Mouse (Mus musculus) R1 (cell line): Measurements from ENCODE around the gene Kcnh2.
"Not testable (repeated sequence)": the region's sequence is repeated elsewhere in the genome, so short reads cannot be mapped to it uniquely, and the experiment has no call there.

ENCODE experiments used
- DNase-seq: peaks from one replicate; pipeline ENCODE4 v3.0.0-alpha.2; 2018; ENCODE audit warnings: low read depth, low spot score

The Kcnh2 gene

DNA sequence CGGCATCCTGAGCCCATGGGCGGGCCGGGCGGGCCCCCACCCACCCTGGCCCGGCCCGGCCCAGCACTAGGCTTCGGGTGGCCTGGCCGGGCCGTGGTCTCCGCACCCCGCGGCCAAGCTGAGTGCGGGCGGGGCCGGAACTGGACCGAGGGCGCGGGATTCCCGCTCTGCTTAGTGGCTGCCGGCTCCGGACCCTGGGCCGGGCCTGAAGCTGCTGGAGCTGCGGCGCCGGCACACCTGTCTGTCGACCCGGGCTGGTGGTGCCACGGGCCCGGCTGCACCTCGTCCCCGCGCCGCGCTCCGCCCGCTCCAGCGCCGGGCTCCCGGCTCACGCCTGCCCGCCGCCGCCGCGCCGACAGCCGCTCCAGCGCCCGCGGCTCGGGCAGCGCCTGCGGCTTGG is at the start of gene Kcnh2:
Gene Kcnh2, minus strand, starts transcription at position 327 of the 400 bp plus-strand sequence.
- peak; percentile 45 for DNase-seq

DNA sequence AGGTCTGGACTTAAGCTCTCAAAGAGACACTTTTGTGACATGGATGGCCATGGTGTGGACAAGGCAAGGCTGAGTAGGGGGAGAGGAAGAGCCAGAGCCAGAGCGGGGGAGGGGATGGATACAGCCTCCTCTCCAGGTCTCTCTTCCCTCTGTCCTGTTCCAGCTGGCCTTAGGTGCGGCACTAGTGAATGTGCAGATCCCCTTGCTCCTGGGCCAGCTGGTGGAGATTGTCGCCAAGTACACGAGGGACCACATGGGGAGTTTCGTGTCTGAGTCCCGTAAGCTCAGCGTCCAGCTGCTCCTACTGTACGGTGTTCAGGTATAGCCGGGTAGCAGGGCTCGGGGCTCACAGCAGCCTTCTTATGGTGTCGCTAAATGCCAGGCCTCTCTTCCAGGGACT is 49.0 kb upstream of the Kcnh2 start:
- no peak for DNase-seq

DNA sequence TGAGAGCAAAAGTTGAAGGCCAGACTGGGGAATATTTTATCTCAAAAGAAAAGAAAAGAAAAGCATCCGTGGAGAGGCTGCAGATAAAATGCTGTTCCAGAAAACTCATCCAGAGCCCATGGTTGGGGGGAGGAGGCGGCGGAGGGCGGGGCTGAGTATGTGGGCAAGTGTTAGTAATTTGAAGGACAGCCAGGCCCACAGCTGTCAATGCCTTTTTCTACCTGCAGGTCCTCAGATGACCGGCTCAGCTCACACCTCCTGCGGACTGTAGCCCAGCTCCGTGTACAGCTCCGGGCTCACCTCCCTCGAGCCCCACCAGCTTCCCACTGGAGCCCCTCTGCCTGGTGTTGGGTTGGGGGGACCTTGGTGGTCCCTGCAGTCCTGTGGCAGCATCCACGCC is 48.3 kb upstream of the Kcnh2 start:
- DNase-seq, result no peak

DNA sequence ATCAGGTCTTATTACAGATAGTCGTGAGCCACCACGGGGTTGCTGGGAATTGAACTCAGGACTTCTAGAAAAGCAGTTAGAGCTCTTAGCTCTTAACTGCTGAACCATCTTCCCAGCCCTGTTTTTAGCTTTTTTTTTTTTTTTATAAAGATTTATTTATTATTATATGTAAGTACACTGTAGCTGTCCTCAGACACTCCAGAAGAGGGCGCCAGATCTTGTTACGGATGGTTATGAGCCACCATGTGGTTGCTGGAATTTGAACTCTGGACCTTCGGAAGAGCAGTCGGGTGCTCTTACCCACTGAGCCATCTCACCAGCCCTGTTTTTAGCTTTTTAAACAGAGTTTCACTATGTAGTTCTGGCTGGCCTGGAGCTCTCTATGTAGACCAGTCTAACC is 44.9 kb upstream of the Kcnh2 start:
- DNase-seq, result not testable (repeated sequence)

DNA sequence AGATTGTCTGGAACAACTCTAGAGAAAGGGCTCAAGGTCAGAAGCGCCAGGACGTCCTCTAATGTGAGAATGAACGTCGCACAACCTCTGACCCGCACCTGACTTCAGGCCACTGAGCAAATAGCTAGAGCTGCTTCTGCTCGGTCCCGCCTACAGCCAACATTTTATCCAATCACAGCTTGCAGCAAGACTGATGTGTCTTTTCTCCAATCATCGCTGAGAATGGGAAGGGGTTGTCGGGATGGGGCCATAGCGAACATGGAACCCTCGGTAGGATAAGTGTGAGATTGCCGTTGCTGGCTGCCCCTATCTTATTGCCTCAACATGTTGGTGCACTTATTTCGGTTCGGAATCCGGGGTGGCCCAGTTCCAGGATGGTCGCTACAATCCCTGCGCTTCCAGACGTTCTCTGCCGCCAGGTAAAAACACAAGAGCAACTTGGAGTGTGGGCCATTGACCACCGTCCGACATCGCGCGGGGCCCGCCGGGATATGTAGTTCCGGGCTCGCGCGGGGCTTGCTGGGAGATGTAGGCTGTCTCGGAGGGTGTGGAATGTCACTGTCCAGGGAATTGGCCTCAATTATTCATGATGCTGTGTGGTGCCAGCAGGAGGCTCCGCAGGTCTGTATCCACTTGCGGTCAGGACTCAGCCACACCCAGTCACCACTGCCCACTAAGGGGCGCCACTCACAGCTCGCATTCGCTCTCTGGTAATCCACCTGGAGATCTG is 42.9 kb upstream of the Kcnh2 start:
- peak; percentile 100 for DNase-seq

DNA sequence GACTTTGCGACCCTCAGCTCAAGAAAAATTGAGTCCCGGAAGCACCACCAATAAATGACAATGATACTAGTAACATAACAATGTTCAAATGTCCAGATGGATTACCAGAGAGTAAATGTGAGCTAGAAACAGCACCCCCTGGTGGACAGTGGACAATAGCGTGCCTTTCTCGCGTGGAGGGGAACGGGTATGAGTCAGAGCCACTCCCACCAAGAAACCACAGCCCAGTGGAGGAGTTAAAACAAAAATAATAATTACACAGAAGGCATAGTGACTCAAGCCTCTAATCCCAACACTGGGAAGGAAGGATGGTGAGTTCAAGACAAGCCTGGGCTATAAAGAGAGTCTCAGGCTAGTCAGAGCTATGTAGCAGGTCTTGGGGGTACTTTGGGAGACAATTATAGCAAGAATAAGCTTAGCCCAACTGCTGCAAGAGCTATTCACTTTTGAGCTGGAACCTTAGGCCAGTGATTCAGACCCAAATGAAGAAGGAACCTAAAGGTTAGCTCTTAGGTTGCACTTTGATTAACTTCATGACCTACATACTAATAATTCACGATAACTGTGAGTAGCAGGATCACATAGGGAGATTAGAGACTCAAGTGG is 42.1 kb upstream of the Kcnh2 start, which contains the start of gene Abcb8:
Gene Abcb8, plus strand, starts transcription at position 272 of the 606 bp plus-strand sequence.
- peak; percentile 89 for DNase-seq

DNA sequence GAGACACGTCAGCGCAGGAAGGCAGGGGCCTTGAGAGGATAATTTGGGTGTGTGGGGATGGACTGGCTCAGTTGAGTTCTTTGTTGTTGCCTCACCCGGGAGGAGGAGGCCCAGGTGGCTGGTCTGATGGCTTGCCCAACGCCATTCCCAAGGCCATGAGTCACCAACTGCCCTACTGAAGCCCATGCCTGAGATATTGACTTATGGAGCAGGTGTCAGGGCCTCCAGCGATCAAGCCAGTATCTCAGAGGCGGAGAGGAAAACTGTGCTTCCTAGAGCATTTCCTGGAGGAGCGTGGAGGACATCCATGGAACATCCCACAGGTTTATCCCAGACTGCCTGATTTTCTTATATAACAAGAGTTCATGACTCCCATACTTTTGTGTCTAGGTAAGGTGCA is 41.3 kb upstream of the Kcnh2 start:
- DNase-seq, result no peak

DNA sequence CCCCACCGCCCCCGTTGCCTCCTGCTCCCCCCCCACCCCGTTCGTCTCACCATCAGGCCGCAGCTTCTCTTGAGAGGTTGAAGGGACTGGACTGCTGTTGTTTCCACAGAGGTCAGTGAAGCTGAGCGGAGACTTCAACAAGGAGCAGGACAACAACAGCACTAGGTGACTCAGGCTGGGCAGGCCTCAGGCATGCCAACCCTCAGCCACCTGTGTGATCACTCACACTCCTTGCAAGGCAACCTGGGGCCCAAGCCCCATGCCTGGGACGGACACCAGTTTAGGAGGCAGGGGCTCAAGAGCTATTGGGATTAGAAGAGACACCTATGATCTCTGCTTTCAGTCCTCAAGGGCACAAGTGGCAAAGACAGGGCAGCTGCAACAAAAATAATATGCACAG is 40.5 kb upstream of the Kcnh2 start, which contains the start of gene Atg9b:
Gene Atg9b, minus strand, starts transcription at position 280 of the 400 bp plus-strand sequence.
- no peak for DNase-seq

DNA sequence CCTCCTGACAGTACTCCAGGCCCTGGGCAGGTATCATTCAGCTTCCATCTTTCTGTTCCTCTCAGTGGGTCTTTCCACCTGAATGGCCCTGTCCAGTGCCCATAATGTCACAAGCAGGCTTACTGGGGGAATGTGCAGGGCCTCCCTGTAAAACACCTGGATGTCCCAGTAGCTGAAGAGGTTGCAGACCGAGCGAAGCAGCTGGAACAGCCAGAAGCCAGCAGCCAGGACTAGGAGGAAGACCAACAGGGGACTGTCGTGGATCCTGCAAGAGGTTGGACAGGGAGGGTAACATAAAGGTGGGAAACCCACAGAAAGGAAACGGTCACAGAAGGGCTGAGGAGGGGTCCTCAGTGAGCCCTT is 38.2 kb upstream of the Kcnh2 start:
- no peak for DNase-seq

DNA sequence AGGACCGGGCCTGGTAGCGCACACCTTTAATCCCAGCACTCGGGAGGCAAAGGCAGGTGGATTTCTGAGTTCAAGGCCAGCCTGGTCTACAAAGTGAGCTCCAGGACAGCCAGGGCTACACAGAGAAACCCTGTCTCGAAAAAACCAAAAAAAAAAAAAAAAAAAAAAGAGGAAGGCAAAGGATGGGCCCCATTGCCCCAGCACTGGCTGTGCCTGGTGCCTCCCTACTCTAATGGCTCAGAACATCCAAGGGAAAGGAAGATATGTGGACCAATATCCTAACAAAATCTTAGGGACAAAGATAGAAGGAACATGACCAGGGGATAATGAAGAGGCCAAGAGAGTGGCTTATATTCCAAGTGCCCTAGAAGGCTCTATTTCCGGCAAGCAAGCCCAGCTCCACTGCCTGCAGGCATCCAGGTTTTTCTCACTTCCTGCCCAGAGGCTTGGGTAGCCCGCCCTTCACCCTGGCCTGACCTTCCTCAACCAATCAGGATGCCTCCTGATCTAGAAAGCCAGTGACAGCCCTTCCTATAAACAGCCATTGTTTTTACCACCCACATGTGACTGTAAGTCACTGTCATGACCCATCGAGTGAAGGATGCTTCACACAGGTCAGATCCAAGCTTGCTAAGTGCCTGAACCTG is 37.7 kb upstream of the Kcnh2 start:
- peak; percentile 76 for DNase-seq

DNA sequence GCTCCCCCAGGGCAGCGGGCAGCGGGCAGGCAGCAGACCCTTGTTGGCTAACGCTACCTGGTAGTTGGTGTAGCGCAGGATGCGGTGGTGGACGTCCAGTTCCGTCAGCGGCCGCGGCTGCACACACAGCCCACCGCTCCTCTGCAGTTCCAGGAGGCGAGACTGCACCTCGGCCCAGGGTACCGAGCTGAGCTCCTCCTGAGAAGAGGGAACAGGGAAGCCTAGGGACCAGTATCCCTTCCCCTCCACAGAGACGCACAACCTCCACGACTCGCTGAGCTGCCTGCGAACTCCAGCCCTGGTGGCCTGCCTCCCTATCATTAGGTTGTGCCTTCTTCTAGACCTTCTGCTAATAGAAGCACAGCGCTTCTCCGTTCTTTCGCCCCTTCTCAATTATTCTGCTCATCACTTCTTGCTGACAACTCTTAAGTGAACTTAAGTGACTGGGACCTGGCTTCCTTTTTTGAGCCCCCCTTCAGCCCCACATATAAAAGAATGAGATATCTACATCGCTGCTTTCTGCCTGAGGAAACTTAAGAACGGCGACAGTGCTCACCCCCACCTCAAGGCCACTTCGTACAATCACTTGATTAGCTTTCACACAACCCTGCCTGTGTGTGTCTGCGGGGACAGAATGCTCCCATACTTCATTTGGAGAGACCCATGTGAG is 37.0 kb upstream of the Kcnh2 start:
- peak; percentile 41 for DNase-seq

DNA sequence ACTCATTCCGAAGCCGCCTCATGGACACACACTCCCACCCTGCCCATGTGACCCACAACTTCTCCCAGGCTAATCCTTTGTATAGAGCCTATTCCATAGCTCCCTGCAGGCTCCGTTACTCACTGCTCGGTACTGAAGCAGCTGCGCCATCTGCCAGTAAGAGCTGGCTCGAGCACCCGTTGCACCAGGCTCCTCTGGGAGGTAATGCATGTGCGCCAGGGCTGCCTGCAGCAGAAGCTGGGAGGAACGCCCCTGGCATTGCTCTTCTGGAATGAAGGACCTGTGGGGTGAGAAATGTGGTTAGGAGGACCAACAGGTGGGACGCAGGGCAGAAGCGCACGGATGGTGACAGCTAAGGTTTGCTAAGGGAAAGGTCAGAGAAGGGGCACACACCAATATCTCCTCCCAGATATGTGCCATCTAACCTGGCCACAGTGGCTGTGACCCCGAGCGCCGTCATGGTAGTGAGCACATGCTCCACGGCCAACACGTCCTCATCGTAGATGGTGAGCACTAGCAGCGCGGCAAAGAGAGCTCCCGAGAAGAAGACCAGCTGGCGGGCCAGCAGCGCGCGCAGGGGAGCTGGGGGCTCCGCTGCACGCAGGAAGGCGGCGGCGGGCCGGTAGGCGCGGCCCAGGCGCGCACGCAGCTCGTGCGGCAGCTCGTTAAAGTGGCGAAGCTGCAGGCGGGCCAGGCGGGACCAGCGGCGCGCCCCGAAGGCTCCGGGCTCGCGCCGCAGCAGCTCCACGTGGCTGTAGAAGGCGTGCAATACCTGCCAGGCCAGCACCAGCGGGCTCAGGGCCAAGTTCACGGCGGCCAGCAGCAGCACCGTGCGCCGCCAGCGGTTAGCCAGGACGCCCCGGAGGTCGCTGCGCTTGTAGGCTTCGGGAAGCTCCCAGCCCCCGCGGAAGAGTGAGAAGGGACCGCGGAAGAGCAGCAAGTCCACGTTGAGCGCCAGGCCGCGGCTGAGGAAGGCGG is 36.1 kb upstream of the Kcnh2 start:
- DNase-seq, result peak; percentile 78

DNA sequence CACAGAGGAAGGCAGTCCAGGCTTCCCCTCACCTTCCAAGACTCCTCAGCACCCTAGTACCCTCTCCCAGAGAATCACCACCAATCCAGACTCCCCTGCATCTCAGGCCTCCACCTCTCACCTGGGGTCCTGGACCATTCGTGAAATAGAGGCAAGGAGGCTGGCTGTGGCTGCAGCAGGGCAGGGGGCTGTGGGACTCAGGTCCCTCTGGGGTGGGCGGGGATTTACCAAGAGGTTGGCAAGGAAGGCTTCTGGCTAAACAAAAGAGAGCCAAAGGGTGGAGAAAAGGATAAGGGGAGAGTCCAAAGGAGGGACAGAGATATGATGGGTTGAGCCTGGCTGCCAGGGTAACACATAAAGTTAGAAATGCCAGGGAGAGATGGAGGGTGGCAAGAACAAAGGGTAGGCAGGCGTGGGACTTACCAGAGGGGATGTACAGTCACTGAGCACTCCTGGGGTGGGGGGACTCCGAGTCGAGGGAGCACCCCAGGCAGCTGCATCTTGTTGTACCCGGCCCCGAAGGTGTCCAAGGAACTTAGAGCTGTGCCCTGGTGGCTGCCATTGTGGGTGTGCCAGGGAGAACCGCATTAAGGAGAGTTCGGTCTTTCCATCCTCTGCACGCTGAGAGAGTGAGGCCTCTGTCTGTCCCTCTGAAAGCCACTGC is 34.6 kb upstream of the Kcnh2 start:
- DNase-seq, result no peak

DNA sequence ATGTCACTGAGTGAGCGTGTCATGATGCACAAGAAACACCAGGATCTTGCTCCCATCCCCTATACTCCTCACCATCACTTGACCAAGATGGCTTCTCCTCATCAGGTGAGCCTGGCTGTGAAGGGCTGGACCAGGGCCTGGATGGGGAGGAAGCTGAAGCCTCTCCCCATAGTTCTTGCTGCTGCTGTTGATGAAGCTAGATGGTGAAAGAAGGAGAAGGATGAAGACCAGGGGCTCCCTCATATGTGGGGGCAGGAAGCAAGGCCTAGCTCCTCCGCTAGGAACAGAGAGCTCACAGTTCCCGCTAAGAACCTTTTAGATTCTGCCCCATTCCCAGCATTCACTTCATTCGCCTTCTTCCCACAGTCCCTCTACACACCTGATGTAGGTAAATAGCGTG is 34.0 kb upstream of the Kcnh2 start:
- DNase-seq, result no peak

DNA sequence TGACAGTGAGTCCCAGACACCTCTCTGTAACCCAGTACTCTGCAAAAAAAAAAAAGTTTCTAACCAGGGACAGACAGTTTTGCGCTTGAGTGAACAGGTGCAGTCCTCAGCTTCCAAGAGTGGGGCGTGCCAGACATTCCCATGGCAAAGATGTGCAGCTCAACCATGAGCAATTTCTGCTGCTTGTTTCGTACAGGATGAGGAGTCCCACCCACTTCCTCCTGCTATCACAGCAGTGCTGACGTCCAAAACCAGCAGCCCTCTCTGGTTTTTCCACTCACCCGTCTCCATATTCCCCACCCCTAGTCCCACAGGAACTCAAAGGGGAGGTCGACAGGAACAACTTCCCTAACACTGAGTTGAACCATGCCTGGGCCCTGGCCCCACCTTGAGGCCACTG is 33.0 kb upstream of the Kcnh2 start:
- no peak for DNase-seq

DNA sequence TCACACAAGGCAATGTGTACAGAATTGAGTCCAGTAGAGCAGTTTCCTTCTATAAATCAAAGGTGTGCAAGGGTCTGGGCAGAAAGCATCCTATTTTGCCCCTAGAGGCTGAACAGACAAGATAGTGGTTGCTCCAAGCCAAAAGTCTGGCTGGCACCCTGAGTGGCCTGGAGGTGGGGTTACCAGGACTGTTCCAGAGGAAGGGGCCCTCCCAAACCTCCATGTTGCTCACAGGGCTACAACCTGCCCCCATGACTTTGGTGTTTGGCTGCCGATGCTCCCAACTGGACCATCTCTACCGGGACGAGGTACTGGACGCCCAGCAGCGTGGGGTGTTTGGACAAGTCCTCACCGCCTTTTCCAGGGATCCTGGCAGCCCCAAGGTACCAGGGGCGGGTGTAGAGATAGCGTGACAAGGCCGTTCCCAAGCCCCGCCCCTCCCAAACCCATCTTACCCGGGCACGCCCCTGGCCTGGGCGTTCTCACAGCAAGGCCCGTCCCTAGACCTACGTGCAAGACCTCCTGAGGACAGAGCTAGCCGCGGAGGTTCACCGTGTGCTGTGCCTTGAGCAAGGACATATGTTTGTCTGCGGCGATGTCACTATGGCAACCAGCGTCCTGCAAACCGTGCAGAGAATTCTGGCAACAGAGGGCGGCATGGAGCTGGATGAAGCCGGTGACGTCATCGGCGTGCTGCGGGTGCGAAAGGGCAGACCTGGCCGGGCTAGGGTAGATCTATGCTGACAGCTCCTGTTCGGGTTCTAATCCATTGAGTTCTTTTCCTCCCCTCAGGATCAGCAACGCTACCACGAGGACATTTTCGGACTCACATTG is 31.8 kb upstream of the Kcnh2 start:
- DNase-seq, result peak; percentile 99

DNA sequence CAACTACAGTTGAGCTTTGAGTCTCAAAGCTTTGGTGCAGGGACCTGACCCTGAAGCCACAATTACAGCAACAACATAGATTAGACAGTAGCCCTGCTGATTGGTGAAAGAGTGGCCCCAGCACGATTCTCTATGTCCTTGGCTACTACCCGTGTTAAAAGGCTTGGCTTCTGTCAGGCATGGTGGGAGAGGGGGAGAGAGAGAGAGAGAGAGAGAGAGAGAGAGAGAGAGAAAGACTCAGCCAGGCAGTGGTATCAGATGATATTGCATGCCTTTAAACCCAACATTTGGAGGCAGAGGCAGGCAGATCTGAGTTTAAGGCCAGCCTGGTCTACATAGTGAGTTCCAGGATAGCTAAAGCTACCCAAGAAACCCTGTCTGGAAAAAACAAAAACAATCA is 30.6 kb upstream of the Kcnh2 start:
- DNase-seq, result no peak

DNA sequence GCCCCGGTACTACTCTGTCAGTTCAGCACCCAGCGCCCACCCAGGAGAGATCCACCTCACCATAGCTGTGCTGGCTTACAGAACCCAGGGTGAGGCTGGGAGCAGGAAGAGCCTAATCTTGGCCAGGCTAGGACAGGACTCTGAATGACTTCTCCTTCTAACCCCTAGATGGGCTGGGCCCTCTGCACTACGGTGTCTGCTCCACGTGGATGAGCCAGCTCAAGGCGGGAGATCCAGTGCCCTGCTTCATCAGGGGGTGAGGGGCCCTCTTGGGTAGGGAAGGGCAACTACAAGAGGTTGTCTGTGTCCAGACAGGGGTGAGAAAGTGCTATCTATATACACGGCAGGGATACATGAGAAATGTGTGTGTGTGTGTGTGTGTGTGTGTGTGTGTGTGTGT is 30.1 kb upstream of the Kcnh2 start:
- DNase-seq, result no peak

DNA sequence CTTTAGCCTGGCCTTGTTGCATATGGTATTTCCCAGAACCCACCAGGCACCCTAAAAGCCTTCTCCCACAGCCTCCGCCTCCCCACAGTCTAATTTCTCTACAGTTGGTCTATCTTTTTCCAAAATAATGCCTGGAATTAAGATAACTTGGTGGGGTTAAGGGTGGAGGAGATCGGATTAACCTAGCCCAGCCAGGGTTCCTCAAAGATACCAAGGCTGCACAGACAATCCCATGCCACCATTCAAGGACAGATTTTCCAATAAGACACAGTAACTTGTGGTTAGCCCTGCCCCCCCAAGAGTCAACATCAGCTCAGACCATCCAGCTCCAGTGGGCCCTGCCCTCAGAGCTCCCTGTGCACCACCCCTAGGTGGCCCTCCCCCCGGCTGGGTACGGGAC is 29.1 kb upstream of the Kcnh2 start:
- no peak for DNase-seq

DNA sequence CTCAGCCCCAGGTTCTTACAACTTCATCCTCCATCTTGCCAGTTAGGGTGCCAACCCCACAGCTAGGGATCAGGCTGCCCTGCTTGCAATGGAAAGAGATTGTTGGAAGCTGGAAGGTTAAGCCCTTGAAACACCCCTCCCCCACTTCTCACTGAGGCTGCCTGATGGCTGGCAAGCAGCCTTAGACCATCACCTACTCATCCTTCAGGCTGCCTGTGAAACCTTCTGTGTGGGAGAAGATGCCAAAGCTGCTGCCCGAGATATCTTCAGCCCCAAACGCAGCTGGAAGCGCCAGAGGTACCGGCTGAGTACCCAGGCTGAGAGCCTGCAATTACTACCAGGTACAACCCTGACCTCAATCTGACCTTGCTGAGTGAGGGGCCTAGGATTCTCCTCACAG is 28.1 kb upstream of the Kcnh2 start:
- no peak for DNase-seq
